Mouse (Mus musculus): Measurements from ENCODE around the gene Spn. TPM values are rescaled to one million over a fixed set of nuclear protein-coding genes. Genes with fewer than 3 reads are reported as not detected.
"Not testable (repeated sequence)": the region's sequence is repeated elsewhere in the genome, so short reads cannot be mapped to it uniquely, and the experiment has no call there.

Spn gene
- total RNA-seq, 2 experiments from 2014 or later = 1.8 to 2.1 TPM

DNA sequence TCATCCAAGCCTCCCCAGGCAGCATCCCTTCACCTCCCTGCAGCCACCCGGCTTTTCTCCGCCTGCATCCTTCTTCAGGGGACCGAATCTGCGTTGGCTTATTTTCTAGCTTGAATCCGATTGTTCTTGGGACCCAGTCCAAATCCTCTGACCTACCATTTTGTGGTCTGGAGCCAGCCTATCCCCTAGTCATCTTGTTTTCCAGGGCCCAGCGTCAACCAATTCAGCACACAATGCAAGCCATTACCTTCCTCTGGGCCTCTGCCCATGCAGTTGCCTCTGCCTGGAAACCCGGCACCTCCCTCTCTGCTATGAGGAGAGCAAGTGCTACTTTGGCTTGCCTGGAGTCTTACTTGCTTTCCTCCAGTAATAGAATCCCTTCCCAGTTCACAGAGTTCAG, 32.1 kb downstream of the Spn start:
- DNase-seq (ENCODE audit: low spot score in 2 of 2) = no peak

GRCm38 (mm10) chr7:127104560-127105332, 32.9 kb downstream of the Spn start:
- DNase-seq (ENCODE audit: low spot score in 2 of 2) = peak in 1 of 2 experiments; percentile 53

- DNase-seq (ENCODE audit: low spot score in 2 of 2) = no peak
These were observed 33.7 kb downstream of the Spn start for GRCm38 (mm10) chr7:127103960-127104359.

- DNase-seq (ENCODE audit: low spot score in 2 of 2) = no peak
These were observed 35.5 kb downstream of the Spn start for GRCm38 (mm10) chr7:127102148-127102547.

DNA sequence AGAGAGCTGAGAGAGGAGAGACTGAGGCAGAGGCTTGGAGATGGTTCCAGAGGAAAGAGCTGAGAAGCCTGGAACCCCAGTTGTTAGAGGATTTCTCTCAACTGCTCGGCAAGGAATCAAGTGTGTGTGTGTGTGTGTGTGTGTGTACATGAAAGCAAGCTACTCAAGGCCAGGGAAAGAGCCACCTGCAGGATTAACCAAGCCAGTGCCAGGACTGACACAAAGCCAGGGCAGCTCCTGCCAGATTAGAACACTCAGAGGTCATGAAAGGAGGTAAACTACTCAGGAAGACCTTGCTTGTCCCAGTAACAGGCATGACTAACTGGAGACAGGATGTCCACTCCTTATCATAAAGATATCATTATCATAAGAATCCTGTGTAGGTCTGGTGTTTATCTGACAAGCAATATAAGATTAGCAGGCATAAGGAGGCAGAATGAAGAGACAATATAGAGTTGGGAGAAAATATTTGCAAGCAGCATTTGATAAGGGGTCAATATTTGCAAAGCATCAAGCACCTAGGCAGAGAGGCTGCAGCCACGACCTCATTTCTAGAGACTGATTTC, 36.1 kb downstream of the Spn start:
- DNase-seq (ENCODE audit: low spot score in 2 of 2) = no peak

- no peak for DNase-seq (ENCODE audit: low spot score in 2 of 2)
These were observed 38.1 kb downstream of the Spn start for GRCm38 (mm10) chr7:127099528-127099927.

- no peak for DNase-seq (ENCODE audit: low spot score in 2 of 2)
These were observed 38.7 kb downstream of the Spn start for GRCm38 (mm10) chr7:127098950-127099349.

DNA sequence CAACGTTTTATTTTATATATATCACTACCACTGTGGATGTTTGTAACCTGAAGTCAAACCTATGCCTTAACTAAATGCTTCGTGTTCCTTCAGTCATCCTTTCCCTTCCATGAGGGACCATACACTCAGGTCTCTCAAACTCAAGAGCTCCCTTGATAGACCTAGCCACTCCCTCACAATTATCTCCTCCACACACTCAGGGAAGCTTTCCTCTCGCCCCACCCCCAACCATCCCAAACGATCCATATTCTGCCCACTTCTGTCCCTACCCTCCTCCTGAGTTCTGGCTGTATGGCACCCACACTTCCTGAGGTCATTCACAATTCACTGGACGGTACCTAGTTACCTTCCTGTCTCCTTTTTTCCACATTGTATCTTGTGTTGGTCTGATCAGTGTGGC, 39.1 kb downstream of the Spn start:
- DNase-seq (ENCODE audit: low spot score in 2 of 2) = no peak

- no peak for DNase-seq (ENCODE audit: low spot score in 2 of 2)
These were observed 41.2 kb downstream of the Spn start for GRCm38 (mm10) chr7:127096456-127096855.

DNA sequence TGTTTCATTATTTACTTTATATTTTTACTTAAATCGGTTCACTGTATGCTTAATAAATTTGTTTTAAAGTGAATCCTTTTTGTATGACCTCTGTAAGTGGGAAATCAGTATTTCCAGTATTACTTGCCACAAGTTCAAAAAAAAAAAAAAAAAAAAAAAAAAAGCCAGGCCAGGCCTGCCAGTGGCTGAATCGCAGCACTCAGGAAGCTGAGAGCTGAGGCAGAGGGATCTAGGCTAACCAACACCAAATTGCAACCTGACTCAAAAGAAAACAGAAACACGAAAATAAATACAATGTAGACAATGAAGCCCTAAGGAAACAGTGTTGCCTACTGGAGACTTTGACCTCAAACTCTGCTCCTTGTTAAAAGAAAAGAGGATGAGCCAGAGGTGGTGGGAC, 43.7 kb downstream of the Spn start:
- DNase-seq (ENCODE audit: low spot score in 2 of 2) = no peak

DNA sequence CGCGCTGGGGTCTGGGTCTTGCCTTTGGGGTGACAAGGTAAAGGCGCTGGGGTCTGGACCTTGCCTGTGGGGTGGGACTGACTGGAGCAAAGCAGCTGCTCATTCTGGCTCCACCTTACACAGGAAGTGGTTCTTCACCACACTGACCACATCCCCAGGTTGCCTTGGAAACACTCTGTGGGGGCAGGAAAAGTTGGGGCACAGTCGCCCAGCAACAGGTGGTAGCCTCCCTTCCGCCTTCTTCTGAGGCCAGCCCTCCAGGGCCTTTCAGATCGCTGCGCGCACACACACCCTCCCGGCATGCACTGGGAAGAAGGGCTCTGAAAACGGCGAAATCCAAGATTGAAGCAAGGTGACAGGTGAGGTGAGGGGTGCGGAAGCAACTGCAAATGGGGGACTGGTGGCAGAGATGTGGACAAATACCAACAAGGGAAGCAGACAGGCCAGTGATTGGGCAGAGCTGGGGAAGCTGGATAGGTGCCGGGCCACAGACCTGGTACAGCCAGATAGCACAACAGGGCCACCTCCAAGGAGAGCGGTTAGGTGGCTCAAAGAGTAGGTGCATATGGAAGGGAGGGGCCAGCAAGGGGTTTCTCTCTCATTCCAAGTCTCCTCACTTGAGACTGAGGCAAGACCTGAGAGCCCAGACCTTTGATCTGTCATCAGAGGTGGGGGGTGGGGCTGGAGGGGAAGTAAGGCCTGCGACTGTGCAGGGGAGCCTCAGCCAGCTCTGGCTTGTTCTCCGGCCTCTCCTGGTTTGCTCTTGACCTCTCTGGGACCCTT, 46.3 kb downstream of the Spn start, which contains the start of gene AI467606:
TSS of gene AI467606 (plus strand) at position 246 of the 783 bp plus-strand sequence.
- no peak for DNase-seq (ENCODE audit: low spot score in 2 of 2)

- no peak for DNase-seq (ENCODE audit: low spot score in 2 of 2)
These were observed 47.2 kb downstream of the Spn start for GRCm38 (mm10) chr7:127090154-127091113.

GRCm38 (mm10) chr7:127088901-127089845, 48.5 kb downstream of the Spn start:
- DNase-seq (ENCODE audit: low spot score in 2 of 2) = no peak

DNA sequence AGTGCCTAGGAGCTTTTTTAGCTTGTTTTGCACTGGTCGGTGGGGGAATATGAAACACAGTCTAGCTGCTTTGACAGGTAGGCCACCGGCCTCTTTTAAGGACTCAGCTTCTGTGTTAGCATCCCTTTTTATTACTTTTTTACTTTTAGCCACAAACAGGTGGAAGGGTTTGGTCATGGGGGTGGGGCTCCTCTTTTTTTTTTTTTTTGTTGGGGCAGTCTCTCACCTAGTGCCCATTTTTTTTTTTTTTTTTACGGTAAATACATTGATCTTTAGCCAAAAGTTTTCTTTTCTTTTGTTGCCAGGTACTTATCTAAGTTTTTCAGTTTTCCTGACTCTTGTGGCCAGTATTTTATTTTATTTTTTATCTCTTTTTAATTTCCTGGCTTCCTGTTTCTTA, 49.5 kb downstream of the Spn start:
- DNase-seq (ENCODE audit: low spot score in 2 of 2) = no peak

DNA sequence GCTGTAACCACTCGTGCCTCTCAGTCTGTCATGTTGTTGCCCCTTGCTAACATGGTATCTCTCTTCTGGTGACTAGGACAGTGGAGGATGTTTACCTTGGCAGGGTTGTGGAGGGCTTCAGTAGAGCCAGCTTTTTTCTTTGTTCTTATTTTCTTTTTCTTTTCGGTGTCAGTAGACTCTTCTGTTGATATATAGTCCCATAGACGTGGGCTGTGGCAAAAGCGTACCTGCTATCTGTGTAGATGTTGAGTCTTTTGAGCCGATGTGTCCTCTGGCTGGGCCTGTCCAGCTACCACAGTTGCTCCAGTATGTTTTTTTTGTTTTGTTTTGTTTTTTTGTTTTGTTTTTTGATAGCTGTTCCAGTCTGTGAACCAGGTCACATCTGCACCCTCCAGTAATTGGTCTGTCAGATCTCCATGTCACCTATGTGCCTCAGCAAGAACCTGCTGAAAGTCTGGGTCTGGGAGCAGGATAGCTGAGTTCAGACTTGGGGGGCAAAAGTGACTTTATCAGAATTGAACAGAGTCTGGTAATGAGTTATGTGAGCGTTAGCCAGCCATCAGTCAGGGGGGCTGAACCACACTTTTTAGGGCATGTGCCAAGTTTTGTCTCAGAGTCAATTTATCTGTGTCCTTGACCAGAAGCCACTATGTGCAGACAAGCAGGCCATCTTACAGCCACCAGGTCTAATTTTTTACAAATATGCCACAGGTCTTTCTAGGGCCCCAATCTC, 50.2 kb downstream of the Spn start, which contains the start of gene Zg16:
TSS of gene Zg16 (minus strand) at position 51 of the 733 bp plus-strand sequence.
- not testable (repeated sequence) for DNase-seq (ENCODE audit: low spot score in 2 of 2)

- DNase-seq (ENCODE audit: low spot score in 2 of 2) = not testable (repeated sequence)
These were observed 51.9 kb downstream of the Spn start for GRCm38 (mm10) chr7:127085751-127086150.

DNA sequence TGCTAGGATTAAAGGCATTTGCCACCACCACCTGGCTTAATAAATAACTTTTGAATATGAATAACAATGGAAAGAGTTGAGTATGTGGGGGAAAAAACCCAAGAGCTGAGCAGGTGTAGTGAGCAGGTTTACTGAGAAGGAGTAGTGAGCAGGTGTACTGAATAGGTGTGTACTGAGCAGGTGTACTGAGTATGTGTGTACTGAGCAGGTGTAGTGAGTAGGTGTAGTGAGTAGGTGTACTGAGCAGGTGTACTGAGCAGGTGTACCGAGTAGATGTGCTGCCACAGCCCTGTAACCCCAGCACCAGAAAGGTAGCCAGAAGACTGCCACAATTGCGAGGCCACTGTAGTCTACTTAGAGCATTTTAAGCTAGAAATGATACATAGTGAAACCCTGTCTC, 52.8 kb downstream of the Spn start:
- DNase-seq (ENCODE audit: low spot score in 2 of 2) = no peak

DNA sequence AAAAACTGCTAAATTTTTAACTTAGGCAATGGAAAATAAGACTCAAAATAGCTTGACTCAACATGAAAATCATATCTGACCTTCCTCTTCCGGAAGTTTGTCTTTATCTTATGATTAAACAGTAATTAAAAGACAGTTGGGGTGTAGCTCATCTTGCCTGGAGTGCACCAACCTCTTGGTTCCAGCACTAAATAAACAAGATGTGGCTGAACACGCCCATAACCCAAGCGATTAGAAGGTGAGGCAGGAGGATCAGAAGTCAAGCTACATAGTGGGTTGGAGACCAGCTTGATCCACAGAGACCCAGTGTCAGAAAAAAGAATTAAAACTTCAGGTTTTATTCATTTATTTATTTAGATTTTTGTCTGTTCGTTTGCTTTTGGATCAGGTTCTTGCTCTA, 53.9 kb downstream of the Spn start:
- DNase-seq (ENCODE audit: low spot score in 2 of 2) = no peak

- no peak for DNase-seq (ENCODE audit: low spot score in 2 of 2)
These were observed 54.6 kb downstream of the Spn start for GRCm38 (mm10) chr7:127082995-127083394.

Measured in adrenal gland, postnatal 4 days (tissue).